Mouse (Mus musculus) cerebellum, adult 2 months (tissue): ENCODE measurements around the gene Rbms3.

Experiments used
- CTCF ChIP-seq: fragments of 200-500 bp; IDR thresholded peaks from 2 replicates; pipeline ENCODE4 v1.5.1; 2011; ENCODE audit warnings: low read depth, mild to moderate bottlenecking, control low read depth, low read length, moderate library complexity, borderline replicate concordance; ENCODE audit not compliant: insufficient read depth
- POLR2A ChIP-seq: fragments of 200-500 bp; IDR thresholded peaks from 2 replicates; pipeline ENCODE4 v1.6.1; 2011; ENCODE audit warnings: low read length, control low read depth, borderline replicate concordance; ENCODE audit not compliant: insufficient read depth

DNA sequence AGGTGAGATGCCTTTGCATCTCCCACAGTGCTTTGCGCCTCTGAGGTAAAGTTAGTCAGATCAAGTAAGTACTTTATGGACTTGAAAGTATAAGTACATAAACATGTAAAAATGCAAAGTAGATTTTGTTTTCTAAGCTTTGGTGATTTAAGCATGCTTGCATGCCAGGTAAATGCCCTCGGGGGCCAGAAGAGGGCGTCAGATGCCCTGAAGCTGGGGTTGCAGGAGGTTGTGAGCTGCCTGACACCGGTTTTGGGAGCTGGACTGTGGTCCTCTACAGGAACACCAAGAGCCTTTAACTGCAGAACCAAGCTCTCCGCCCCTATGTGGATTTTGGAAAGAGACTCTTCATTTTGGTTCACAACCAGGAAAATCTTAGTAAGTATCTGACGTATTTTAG is 652.3 kb downstream of the Rbms3 start:
- TF ChIP-seq CTCF (no peak), POLR2A (no peak)
